Mouse (Mus musculus): ENCODE results near the gene Ifit1bl2. TPM values are rescaled to one million over a fixed set of nuclear protein-coding genes. Genes with fewer than 3 reads are reported as not detected.
A peak's percentile ranks its signal among the peaks of the same experiment; 100 is the strongest.
"Not testable (repeated sequence)": the region's sequence is repeated elsewhere in the genome, so short reads cannot be mapped to it uniquely, and the experiment has no call there.

Ifit1bl2 gene
- polyA plus RNA-seq, 1 experiment from 2014 or later = 0.39 TPM

DNA sequence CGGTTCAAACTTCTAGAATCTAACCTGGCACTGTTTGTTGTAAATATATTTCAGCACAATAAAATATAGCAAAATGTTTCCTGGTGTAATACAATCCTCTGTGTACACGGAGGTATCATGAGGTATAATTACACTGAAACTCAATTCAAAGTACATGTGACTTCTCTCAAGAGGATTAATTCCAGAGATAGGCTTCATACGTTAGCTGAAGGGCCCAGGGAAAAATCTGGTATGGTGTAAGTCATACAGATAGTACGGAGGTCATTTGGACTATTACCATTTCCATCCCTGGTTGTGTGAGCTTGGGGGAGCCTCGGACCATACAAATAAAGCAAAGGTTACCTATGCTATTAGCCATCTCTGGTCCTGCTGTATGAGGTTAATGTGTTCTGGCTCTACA, 2.1 kb upstream of the Ifit1bl2 start:
- Histone ChIP-seq H3K27ac (no peak overlapping the region), H3K36me3 (no peaks in the 10 kb centered on the region), H3K4me3 (no peak overlapping the region), H3K4me1 (replicated peaks) (no peaks in the 10 kb centered on the region), H3K9me3 (no peaks in the 10 kb centered on the region), H3K4me2 (no peak overlapping the region), H3K27me3 (no peaks in the 10 kb centered on the region), H3K9ac (no peak overlapping the region)
- 81% methylated on average over 5 of the region's 5 CpGs for WGBS
- ATAC-seq (ENCODE audit: low FRiP score) = no peak

DNA sequence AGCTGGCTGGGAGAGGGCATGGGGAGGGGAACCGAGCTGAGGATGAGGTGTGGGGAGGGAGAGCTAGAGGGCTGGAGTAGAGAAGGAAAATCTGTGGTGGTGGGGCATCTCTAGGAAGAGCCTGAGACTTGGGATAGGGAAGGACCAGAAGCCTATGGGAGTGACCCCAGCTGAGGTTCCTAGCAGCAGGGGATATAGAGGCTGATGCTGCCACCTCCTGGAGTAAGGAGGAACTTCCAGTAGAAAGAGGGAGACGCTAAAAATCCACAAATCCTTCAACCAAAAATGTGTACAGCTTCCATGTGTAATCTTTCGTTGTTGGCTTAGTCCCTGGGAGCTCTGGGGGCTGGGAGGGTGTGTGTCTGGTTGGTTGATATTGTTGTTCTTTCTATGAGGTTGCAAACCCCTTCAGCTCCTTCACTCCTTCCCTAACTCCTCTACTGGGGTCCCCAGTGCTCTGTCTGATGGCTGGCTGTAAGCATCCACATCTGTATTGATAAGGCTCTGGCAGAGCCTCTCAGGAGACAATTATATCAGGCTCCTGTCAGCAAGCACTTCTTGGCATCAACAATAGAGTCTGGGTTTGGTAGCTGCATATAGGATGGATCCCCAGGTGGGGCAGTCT, 3.5 kb downstream of the Ifit1bl2 start:
- Histone ChIP-seq H3K9ac (no peak overlapping the region), H3K27me3 (no peaks in the 10 kb centered on the region), H3K4me3 (no peak overlapping the region), H3K27ac (no peak overlapping the region), H3K36me3 (no peaks in the 10 kb centered on the region), H3K4me2 (no peak overlapping the region), H3K4me1 (replicated peaks) (no peaks in the 10 kb centered on the region), H3K9me3 (no peaks in the 10 kb centered on the region)
- peak; percentile 75 for ATAC-seq (ENCODE audit: low FRiP score)
- 15% methylated on average over 3 of the region's 3 CpGs for WGBS

- no peak overlapping the region for H3K4me2 ChIP-seq
- no peak overlapping the region for H3K9ac ChIP-seq
- H3K4me1 ChIP-seq (replicated peaks) = no peaks in the 10 kb centered on the region
- no peak overlapping the region for H3K27ac ChIP-seq
- no peak overlapping the region for H3K4me3 ChIP-seq
- 74% methylated on average over 2 of the region's 2 CpGs for WGBS
- H3K9me3 ChIP-seq = no peaks in the 10 kb centered on the region
- no peak for ATAC-seq (ENCODE audit: low FRiP score)
- no peaks in the 10 kb centered on the region for H3K36me3 ChIP-seq
- H3K27me3 ChIP-seq = no peaks in the 10 kb centered on the region
Measured at GRCm38 (mm10) chr19:34633484-34633883, 7.1 kb downstream of the Ifit1bl2 start.

DNA sequence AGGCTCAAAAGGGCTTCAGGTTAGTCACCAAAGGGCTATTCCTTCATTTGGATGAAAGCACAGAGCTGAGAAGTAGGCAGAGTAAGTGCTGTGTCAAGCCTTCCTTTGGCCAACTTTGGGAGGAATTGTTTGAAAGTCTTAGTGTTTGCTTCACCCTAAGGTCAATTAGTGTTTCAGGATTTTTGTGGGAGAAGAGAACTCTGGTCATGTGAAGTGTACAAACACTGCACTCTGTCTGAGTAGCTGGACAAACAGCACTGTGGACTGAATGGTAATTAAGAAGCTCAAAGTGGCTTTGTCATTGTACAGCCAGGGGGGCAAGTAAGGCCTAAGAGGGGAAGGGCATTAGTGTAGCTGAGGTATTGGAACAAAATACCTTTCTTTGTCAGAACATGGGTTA, 9.1 kb downstream of the Ifit1bl2 start:
- ATAC-seq (ENCODE audit: low FRiP score) = no peak
- H3K9me3 ChIP-seq = no peaks in the 10 kb centered on the region
- H3K27me3 ChIP-seq = no peaks in the 10 kb centered on the region
- no peak overlapping the region for H3K4me2 ChIP-seq
- H3K4me3 ChIP-seq = no peak overlapping the region
- no peaks in the 10 kb centered on the region for H3K4me1 ChIP-seq (replicated peaks)
- H3K27ac ChIP-seq = no peak overlapping the region
- no peaks in the 10 kb centered on the region for H3K36me3 ChIP-seq
- no peak overlapping the region for H3K9ac ChIP-seq

DNA sequence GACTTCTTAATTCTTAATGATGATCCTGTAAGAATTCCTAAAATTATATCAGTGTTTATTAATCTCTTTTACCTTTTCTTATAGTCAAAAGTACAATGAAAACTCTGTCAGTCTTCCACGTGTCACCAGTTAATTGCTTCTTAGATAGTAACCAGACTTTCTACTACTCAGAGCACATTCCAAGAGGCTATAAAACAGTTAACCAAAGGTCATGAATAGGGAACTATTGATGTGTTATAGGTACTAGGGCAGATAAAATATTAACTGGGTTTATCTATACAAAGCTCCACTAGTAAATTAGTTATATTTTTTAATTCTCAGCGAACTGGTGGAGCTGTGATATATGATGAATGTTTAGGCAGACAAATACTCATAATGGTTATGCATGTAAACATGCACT, 13.0 kb downstream of the Ifit1bl2 start:
- H3K4me3 ChIP-seq = no peak overlapping the region
- H3K36me3 ChIP-seq = no peaks in the 10 kb centered on the region
- no peak for ATAC-seq (ENCODE audit: low FRiP score)
- H3K9me3 ChIP-seq = no peaks in the 10 kb centered on the region
- no peak overlapping the region for H3K27ac ChIP-seq
- H3K4me2 ChIP-seq = no peak overlapping the region
- 77% methylated on average over 2 of the region's 2 CpGs for WGBS
- no peaks in the 10 kb centered on the region for H3K4me1 ChIP-seq (replicated peaks)
- no peak overlapping the region for H3K9ac ChIP-seq
- no peaks in the 10 kb centered on the region for H3K27me3 ChIP-seq

- Histone ChIP-seq H3K4me1 (replicated peaks) (no peaks in the 10 kb centered on the region), H3K27me3 (no peaks in the 10 kb centered on the region), H3K9ac (no peak overlapping the region), H3K4me2 (no peak overlapping the region), H3K4me3 (no peak overlapping the region), H3K9me3 (no peaks in the 10 kb centered on the region), H3K27ac (no peak overlapping the region), H3K36me3 (no peaks in the 10 kb centered on the region)
- 82% methylated on average over 4 of the region's 4 CpGs for WGBS
- ATAC-seq (ENCODE audit: low FRiP score) = no peak
Measured at GRCm38 (mm10) chr19:34624663-34625062, 15.9 kb downstream of the Ifit1bl2 start.

GRCm38 (mm10) chr19:34623781-34624180, 16.8 kb downstream of the Ifit1bl2 start:
- H3K4me1 ChIP-seq (replicated peaks) = no peaks in the 10 kb centered on the region
- H3K4me3 ChIP-seq = no peak overlapping the region
- no peaks in the 10 kb centered on the region for H3K9me3 ChIP-seq
- 94% methylated on average over 6 of the region's 6 CpGs for WGBS
- H3K27ac ChIP-seq = no peak overlapping the region
- H3K9ac ChIP-seq = no peak overlapping the region
- H3K36me3 ChIP-seq = no peaks in the 10 kb centered on the region
- H3K4me2 ChIP-seq = no peak overlapping the region
- H3K27me3 ChIP-seq = no peaks in the 10 kb centered on the region
- no peak for ATAC-seq (ENCODE audit: low FRiP score)

DNA sequence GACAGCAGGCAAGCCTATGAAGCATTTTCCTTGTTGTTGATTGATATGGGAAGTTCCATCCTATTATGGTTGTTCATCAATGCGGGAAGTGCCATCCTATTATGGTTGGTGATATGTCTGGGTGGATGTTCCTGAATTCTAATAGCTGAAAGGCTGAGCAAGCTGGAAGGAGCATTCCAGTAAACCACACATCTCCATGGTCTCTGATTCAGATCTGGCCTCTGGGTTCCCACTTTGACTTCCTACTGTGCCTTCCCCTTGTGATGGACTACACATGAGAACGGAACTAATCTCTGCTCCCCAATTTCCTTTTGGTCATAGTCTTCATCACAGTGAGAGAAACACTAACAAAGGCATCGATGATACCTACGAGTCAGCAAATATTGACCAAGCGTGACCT, 19.7 kb downstream of the Ifit1bl2 start:
- H3K36me3 ChIP-seq = no peaks in the 10 kb centered on the region
- 94% methylated on average over 5 of the region's 5 CpGs for WGBS
- no peak for ATAC-seq (ENCODE audit: low FRiP score)

GRCm38 (mm10) chr19:34612243-34613001, 28.1 kb downstream of the Ifit1bl2 start:
- not testable (repeated sequence) for H3K27me3 ChIP-seq; H3K4me3 ChIP-seq; ATAC-seq (ENCODE audit: low FRiP score); H3K9me3 ChIP-seq; H3K36me3 ChIP-seq; H3K27ac ChIP-seq; H3K9ac ChIP-seq; H3K4me2 ChIP-seq; H3K4me1 ChIP-seq (replicated peaks)
- WGBS = 86% methylated on average over 6 of the region's 11 CpGs

More for the DNA sequence above, 19.7 kb downstream of the Ifit1bl2 start:
- H3K9ac ChIP-seq = no peak overlapping the region
- no peaks in the 10 kb centered on the region for H3K4me1 ChIP-seq (replicated peaks)
- H3K4me2 ChIP-seq = no peak overlapping the region
- no peak overlapping the region for H3K27ac ChIP-seq
- no peaks in the 10 kb centered on the region for H3K9me3 ChIP-seq
- no peak overlapping the region for H3K4me3 ChIP-seq
- no peaks in the 10 kb centered on the region for H3K27me3 ChIP-seq

DNA sequence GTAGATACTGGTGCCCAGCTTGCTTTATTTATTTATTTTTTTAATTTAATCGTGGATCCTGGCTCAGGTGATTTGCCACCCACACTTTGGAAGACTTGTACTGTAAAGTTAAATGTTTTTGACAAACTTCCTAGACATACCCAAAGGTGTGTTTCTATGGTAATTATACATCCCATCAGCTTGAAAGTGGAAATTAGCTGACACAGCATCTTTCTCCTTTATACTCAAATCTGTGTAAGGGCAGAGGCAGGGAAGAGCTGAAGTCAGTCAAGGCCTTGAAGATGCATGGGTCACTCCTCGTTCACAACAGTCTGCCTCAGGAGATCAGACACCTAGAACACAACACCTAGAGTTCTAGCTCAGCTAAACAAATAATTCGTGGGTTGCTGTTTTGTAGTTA, 30.4 kb downstream of the Ifit1bl2 start:
- ATAC-seq (ENCODE audit: low FRiP score); H3K27me3 ChIP-seq; H3K4me3 ChIP-seq; H3K27ac ChIP-seq; H3K9ac ChIP-seq; H3K4me2 ChIP-seq; H3K9me3 ChIP-seq; H3K36me3 ChIP-seq; H3K4me1 ChIP-seq (replicated peaks): not testable (repeated sequence)
- WGBS = 82% methylated on average over 3 of the region's 3 CpGs

DNA sequence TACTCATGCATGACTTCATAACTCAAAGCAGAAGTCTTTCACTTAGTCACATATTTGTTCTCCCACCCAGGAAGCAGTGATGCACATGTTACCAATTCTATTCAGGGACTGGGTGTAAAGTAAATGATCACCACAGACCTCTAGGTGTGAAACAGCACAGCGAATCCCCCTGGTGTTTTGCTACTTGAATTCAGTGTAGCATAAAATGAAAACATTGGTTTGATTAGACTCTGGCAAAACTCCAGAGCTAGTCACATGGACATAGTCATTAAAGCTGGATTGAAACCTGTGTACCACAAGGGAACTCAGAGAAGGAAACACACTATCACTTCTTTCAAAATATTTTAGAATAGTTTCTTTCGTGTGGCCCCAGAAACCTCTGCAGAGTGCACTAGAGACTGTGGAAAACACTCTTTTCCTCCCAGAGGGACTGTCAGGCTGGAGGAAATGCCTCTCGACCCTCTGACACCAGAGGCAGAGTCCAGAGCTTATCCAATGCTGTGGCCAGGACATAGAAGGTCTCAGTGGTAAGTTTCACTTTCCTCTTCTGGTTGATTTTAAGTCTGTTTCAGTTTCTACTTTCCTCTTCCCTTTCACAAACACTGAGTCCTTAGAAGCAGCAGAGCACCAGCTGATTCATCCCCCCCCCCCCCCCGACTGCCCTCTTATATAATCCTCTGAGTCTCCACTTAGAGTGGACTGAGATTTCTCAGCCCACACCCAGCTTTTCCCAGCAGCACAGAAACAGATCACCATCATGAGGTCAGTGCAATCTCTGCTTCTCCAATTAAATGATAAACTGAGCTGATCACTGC, 33.1 kb downstream of the Ifit1bl2 start, which contains the start of gene Ifit3b:
Ifit3b (plus strand) TSS at position 734 of the 815 bp plus-strand sequence.
- H3K36me3 ChIP-seq; H3K27ac ChIP-seq; H3K4me3 ChIP-seq; H3K27me3 ChIP-seq; H3K9ac ChIP-seq; H3K9me3 ChIP-seq; H3K4me2 ChIP-seq; H3K4me1 ChIP-seq (replicated peaks): not testable (repeated sequence)
- ATAC-seq (ENCODE audit: low FRiP score) = peak; percentile 61
- 54% methylated on average over 4 of the region's 4 CpGs for WGBS

DNA sequence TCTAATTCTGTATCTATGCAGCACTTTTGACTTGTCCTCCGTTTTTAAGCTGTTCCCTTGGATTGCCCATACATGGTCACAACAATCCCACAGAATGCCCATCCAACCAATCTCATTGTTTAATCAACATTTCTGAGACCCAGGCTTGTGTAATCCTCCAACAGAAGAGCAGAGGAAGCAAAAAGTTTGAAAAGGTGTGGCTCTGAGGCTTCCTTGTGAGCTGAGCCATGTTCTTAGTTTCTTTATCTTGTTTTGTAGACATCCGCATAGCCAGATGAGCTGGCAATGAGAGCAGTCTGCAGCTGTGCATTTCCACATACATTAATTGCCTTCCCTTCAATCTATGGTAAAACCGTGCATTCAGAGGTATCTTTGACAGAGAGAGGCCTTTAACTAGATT, 35.1 kb downstream of the Ifit1bl2 start:
- 94% methylated on average over 3 of the region's 3 CpGs for WGBS
- no peak overlapping the region for H3K4me2 ChIP-seq
- ATAC-seq (ENCODE audit: low FRiP score) = no peak

More for the DNA sequence above, 35.1 kb downstream of the Ifit1bl2 start:
- no peak overlapping the region for H3K27ac ChIP-seq
- H3K9me3 ChIP-seq = no peaks in the 10 kb centered on the region
- no peak overlapping the region for H3K4me3 ChIP-seq
- H3K9ac ChIP-seq = no peak overlapping the region
- H3K4me1 ChIP-seq (replicated peaks) = no peaks in the 10 kb centered on the region
- H3K27me3 ChIP-seq = no peaks in the 10 kb centered on the region
- no peaks in the 10 kb centered on the region for H3K36me3 ChIP-seq
